Mouse (Mus musculus) testis, adult 2 months (tissue): ENCODE measurements at regions not wholly inside any gene's neighbourhood (a gene's known extent, or its start where the extent isn't known, plus 50 kb on each side); places are given as distances from the start of the nearest gene placed in this dataset.

ENCODE experiments used
- H3K27ac ChIP-seq: fragments of 200-500 bp; 2 replicates; pipeline ENCODE4 v1.5.1; 2012; ENCODE audit warnings: low read depth, low read length; ENCODE audit not compliant: control insufficient read depth, insufficient read depth
- H3K27me3 ChIP-seq: fragments of 200-500 bp; 2 replicates; pipeline ENCODE4 v1.6.1; 2012; ENCODE audit warnings: mild to moderate bottlenecking, low read length, moderate library complexity; ENCODE audit not compliant: control insufficient read depth, insufficient read depth
- H3K36me3 ChIP-seq: fragments of 200-500 bp; 2 replicates; pipeline ENCODE4 v1.6.1; 2012; ENCODE audit warnings: mild to moderate bottlenecking, low read length; ENCODE audit not compliant: control insufficient read depth, insufficient read depth
- H3K4me1 ChIP-seq: fragments of 200-500 bp; 2 replicates; pipeline ENCODE4 v1.6.1; 2012; ENCODE audit warnings: low read length; ENCODE audit not compliant: control insufficient read depth, insufficient read depth
- H3K4me3 ChIP-seq: fragments of 200-500 bp; 2 replicates; pipeline ENCODE4 v1.5.1; 2012; ENCODE audit warnings: low read depth, mild to moderate bottlenecking, low read length, moderate library complexity, mixed read lengths; ENCODE audit not compliant: control insufficient read depth
- CTCF ChIP-seq: fragments of 200-500 bp; IDR thresholded peaks from 2 replicates; pipeline ENCODE4 v1.5.1; 2012; ENCODE audit warnings: low read depth, mild to moderate bottlenecking, inconsistent platforms, low read length, moderate library complexity; ENCODE audit not compliant: control insufficient read depth, insufficient read depth, insufficient replicate concordance
- POLR2A ChIP-seq: fragments of 200-500 bp; IDR thresholded peaks from 2 replicates; pipeline ENCODE4 v1.6.1; 2012; ENCODE audit warnings: low read depth, mild to moderate bottlenecking, inconsistent platforms, low read length, moderate library complexity; ENCODE audit not compliant: control insufficient read depth

GRCm38 (mm10) chr7:115204916-115205315 is 461.4 kb downstream of the Insc start:
- no peaks in the 10 kb centered on the region for H3K27me3 ChIP-seq
- H3K4me1 ChIP-seq = no peaks in the 10 kb centered on the region
- TF ChIP-seq CTCF = no peak
- TF ChIP-seq POLR2A = no peak
- H3K4me3 ChIP-seq = no peak overlapping the region
- H3K36me3 ChIP-seq = no peaks in the 10 kb centered on the region
- H3K27ac ChIP-seq = no peak overlapping the region

GRCm38 (mm10) chr7:115206479-115207134 is 463.1 kb downstream of the Insc start:
- Histone ChIP-seq H3K4me1 (no peaks in the 10 kb centered on the region), H3K27me3 (no peaks in the 10 kb centered on the region), H3K27ac (no peak overlapping the region), H3K36me3 (no peaks in the 10 kb centered on the region), H3K4me3 (no peak overlapping the region)
- TF ChIP-seq CTCF = no peak
- TF ChIP-seq POLR2A = no peak

GRCm38 (mm10) chr7:115208781-115209180 is 465.3 kb downstream of the Insc start:
- no peak for TF ChIP-seq CTCF
- TF ChIP-seq POLR2A = no peak
- no peak overlapping the region for H3K4me3 ChIP-seq
- H3K36me3 ChIP-seq = no peaks in the 10 kb centered on the region
- H3K27me3 ChIP-seq = no peaks in the 10 kb centered on the region
- H3K4me1 ChIP-seq = no peaks in the 10 kb centered on the region
- H3K27ac ChIP-seq = no peak overlapping the region

- Histone ChIP-seq H3K27ac (no peak overlapping the region), H3K27me3 (no peaks in the 10 kb centered on the region), H3K4me1 (no peaks in the 10 kb centered on the region), H3K4me3 (no peak overlapping the region), H3K36me3 (no peaks in the 10 kb centered on the region)
- no peak for TF ChIP-seq CTCF
- no peak for TF ChIP-seq POLR2A
Measured at GRCm38 (mm10) chr7:115210012-115210411, 466.5 kb downstream of the Insc start.

GRCm38 (mm10) chr7:115216838-115217237 is 473.3 kb downstream of the Insc start:
- no peak overlapping the region; the same call in 1 of the 2 replicates for H3K4me3 ChIP-seq
- H3K27ac ChIP-seq = no peak overlapping the region
- H3K4me1 ChIP-seq = peaks cover 5% of the 10 kb centered on the region; the same call in 1 of the 2 replicates
- H3K36me3 ChIP-seq = no peaks in the 10 kb centered on the region
- TF ChIP-seq CTCF (peak; percentile 84), POLR2A (no peak)
- no peaks in the 10 kb centered on the region for H3K27me3 ChIP-seq

GRCm38 (mm10) chr7:115217255-115217654 is 473.8 kb downstream of the Insc start:
- Histone ChIP-seq H3K4me3 (no peak overlapping the region), H3K36me3 (no peaks in the 10 kb centered on the region), H3K27ac (no peak overlapping the region), H3K4me1 (peaks cover 5% of the 10 kb centered on the region; the same call in 1 of the 2 replicates), H3K27me3 (no peaks in the 10 kb centered on the region)
- no peak for TF ChIP-seq POLR2A
- no peak for TF ChIP-seq CTCF

GRCm38 (mm10) chr7:115217712-115218111 is 474.2 kb downstream of the Insc start:
- H3K4me3 ChIP-seq = no peak overlapping the region
- H3K27me3 ChIP-seq = no peaks in the 10 kb centered on the region
- H3K4me1 ChIP-seq = peaks cover 5% of the 10 kb centered on the region; the same call in 1 of the 2 replicates
- TF ChIP-seq POLR2A = no peak
- TF ChIP-seq CTCF = no peak
- no peaks in the 10 kb centered on the region for H3K36me3 ChIP-seq
- no peak overlapping the region for H3K27ac ChIP-seq

- H3K4me3 ChIP-seq = no peak overlapping the region
- H3K4me1 ChIP-seq = peaks cover 5% of the 10 kb centered on the region; the same call in 1 of the 2 replicates
- H3K27me3 ChIP-seq = no peaks in the 10 kb centered on the region
- no peaks in the 10 kb centered on the region for H3K36me3 ChIP-seq
- H3K27ac ChIP-seq = no peak overlapping the region
- no peak for TF ChIP-seq CTCF
- TF ChIP-seq POLR2A = no peak
Measured at GRCm38 (mm10) chr7:115218596-115219180, 475.2 kb downstream of the Insc start.
